Comparison of ENCODE assay signal across 13 mouse cellular contexts in genomic region chr4:154118782-154119181, GRCm38 (mm10). TPM values are rescaled to one million over a fixed set of nuclear protein-coding genes. Genes with fewer than 3 reads are reported as not detected.
DNase-seq lines count a peak whose midpoint lies in the region; ATAC-seq and TF ChIP-seq lines count a peak whose summit lies in the region.
"Had no signal": no experiment of that assay in that cellular context is flagged by ENCODE, and none has a peak within 500 bp of the region (broad histone marks: within the 10 kb centered on the region; RNA-seq: fewer than 3 reads in every experiment).

No protein-coding gene starts in this region.

- DNase-seq in retina, postnatal 1 day, result peak; percentile 28
- no peak for DNase-seq in retina, embryonic 14.5 days (ENCODE audit: low spot score)
- peak; percentile 71 to 75 for DNase-seq in cerebellum, postnatal 36 days
- DNase-seq in urinary bladder, adult 18-20 months (ENCODE audit: low spot score in 2 of 2), result no peak
- DNase-seq in thymus, adult 2 months, result no peak
- DNase-seq in thymus, adult 18-20 months, result no peak
- DNase-seq in gastrocnemius, postnatal 14 days, result no peak
- DNase-seq: kidney, postnatal 14 days had no signal

- intact Hi-C loops in gastrocnemius, postnatal 14 days (cut with DNase I; ENCODE audit: low total_unique reads), result no loop called here

- no peaks in the 10 kb centered on the region for H3K27me3 ChIP-seq in liver, embryonic 16.5 days (ENCODE audit: control insufficient read depth, insufficient read depth, low read depth, low read length)
- no peaks in the 10 kb centered on the region for H3K27me3 ChIP-seq in thymus, adult 2 months (ENCODE audit: control insufficient read depth, insufficient read depth, low read length)
- H3K27me3 ChIP-seq: embryonic facial prominence, embryonic 15.5 days; hindbrain, embryonic 15.5 days had no signal

- H3K4me1 ChIP-seq in liver, embryonic 16.5 days (ENCODE audit: control insufficient read depth, low read depth, low read length), result peaks cover 67% of the 10 kb centered on the region
- H3K4me1 ChIP-seq in thymus, adult 2 months (replicated peaks; ENCODE audit: control insufficient read depth, insufficient read depth, low read length), result no peaks in the 10 kb centered on the region
- H3K4me1 ChIP-seq: embryonic facial prominence, embryonic 15.5 days; hindbrain, embryonic 15.5 days; midbrain, embryonic 12.5 days had no signal

- H3K4me3 ChIP-seq in liver, embryonic 16.5 days (ENCODE audit: low read depth, low read length), result no peak overlapping the region
- H3K4me3 ChIP-seq in thymus, adult 2 months (ENCODE audit: control insufficient read depth, insufficient read depth, low read length), result no peak overlapping the region
- H3K4me3 ChIP-seq: embryonic facial prominence, embryonic 15.5 days; hindbrain, embryonic 15.5 days; midbrain, embryonic 12.5 days had no signal

- 29% methylated on average over 9 of the region's 9 CpGs for WGBS in liver, embryonic 16.5 days (ENCODE audit: insufficient replicate concordance)
- 69% methylated on average over 9 of the region's 9 CpGs for WGBS in thymus, adult 2 months

- H3K4me2 ChIP-seq in liver, embryonic 16.5 days (ENCODE audit: low read depth, low read length), result no peak overlapping the region
- H3K4me2 ChIP-seq: embryonic facial prominence, embryonic 15.5 days; heart, embryonic 11.5 days; hindbrain, embryonic 15.5 days; midbrain, embryonic 12.5 days had no signal

- H3K36me3 ChIP-seq in liver, embryonic 16.5 days (ENCODE audit: control insufficient read depth, insufficient read depth), result no peaks in the 10 kb centered on the region
- H3K36me3 ChIP-seq in thymus, adult 2 months (ENCODE audit: control insufficient read depth, insufficient read depth, low read length), result no peaks in the 10 kb centered on the region
- H3K36me3 ChIP-seq: embryonic facial prominence, embryonic 15.5 days; hindbrain, embryonic 15.5 days; midbrain, embryonic 12.5 days had no signal

- ATAC-seq in liver, embryonic 16.5 days (ENCODE audit: low read depth), result peak; percentile 63

- peak overlapping the region; percentile 40 for H3K27ac ChIP-seq in liver, embryonic 16.5 days (ENCODE audit: low read length)
- H3K27ac ChIP-seq in thymus, adult 2 months (ENCODE audit: control insufficient read depth, insufficient read depth, low read length), result no peak overlapping the region
- H3K27ac ChIP-seq: embryonic facial prominence, embryonic 15.5 days; hindbrain, embryonic 15.5 days; midbrain, embryonic 12.5 days had no signal

- no peak for TF ChIP-seq CTCF in thymus, adult 2 months (IDR thresholded peaks at IDR 0.05; ENCODE audit: borderline replicate concordance, control insufficient read depth, extremely low read depth, insufficient read depth, low read length, poor library complexity)

- H3K9ac ChIP-seq in liver, embryonic 16.5 days (ENCODE audit: low read depth, low read length), result 0 out of 2 replicates have a peak overlapping the region, but pooled peaks have one; percentile 1
- H3K9ac ChIP-seq: embryonic facial prominence, embryonic 15.5 days; hindbrain, embryonic 15.5 days; midbrain, embryonic 12.5 days had no signal

- H3K9me3 ChIP-seq in liver, embryonic 16.5 days (replicated peaks; ENCODE audit: control insufficient read depth, low read length), result no peaks in the 10 kb centered on the region
- H3K9me3 ChIP-seq: embryonic facial prominence, embryonic 15.5 days; hindbrain, embryonic 15.5 days; midbrain, embryonic 12.5 days had no signal

- no peak for TF ChIP-seq POLR2A in thymus, adult 2 months (IDR thresholded peaks at IDR 0.05; ENCODE audit: control insufficient read depth, extremely low read depth, insufficient read depth, low read length, poor library complexity)

RNA-seq across cellular contexts. Expression of gene Trp73, which starts 21.2 kb away (rescaled TPM):
- 0.05 TPM in 1 of 2 replicates, not detected in the other for polyA plus RNA-seq in liver, embryonic 16.5 days (2015; fragmentation: Nextera tagmentation; extraction: Ambion mirVana)
- 1.0 and 1.4 TPM in 2 replicates for polyA plus RNA-seq in thymus, adult 2 months (2012; rRNA removed)
- total RNA-seq in gastrocnemius, postnatal 14 days (2021), result under 1 TPM in 1 of 2 experiments, not detected in 1; 0.10 TPM
- polyA plus RNA-seq: heart, embryonic 11.5 days had no signal

RNA-seq across cellular contexts. Expression of gene Wrap73, which starts 23.4 kb away (rescaled TPM):
- polyA plus RNA-seq in liver, embryonic 16.5 days (2015; fragmentation: Nextera tagmentation; extraction: Ambion mirVana), result 22.5 and 24.7 TPM in 2 replicates
- 64.7 and 69.3 TPM in 2 replicates for polyA plus RNA-seq in thymus, adult 2 months (2012; rRNA removed)
- total RNA-seq in gastrocnemius, postnatal 14 days (2021), result 1 to 10 TPM; 7.7 to 8.8 TPM

RNA-seq across cellular contexts. Expression of gene Tprgl, which starts 41.7 kb away (rescaled TPM):
- polyA plus RNA-seq in liver, embryonic 16.5 days (2015; fragmentation: Nextera tagmentation; extraction: Ambion mirVana), result 128 and 131 TPM in 2 replicates
- 227 and 244 TPM in 2 replicates for polyA plus RNA-seq in thymus, adult 2 months (2012; rRNA removed)
- 10 to 100 TPM; 81.7 to 84.5 TPM for total RNA-seq in gastrocnemius, postnatal 14 days (2021)

RNA-seq across cellular contexts. Expression of gene Megf6, which starts 51.7 kb away (rescaled TPM):
- 1.7 and 1.9 TPM in 2 replicates for polyA plus RNA-seq in liver, embryonic 16.5 days (2015; fragmentation: Nextera tagmentation; extraction: Ambion mirVana)
- polyA plus RNA-seq in thymus, adult 2 months (2012; rRNA removed), result 11.0 and 19.0 TPM in 2 replicates
- total RNA-seq in gastrocnemius, postnatal 14 days (2021), result 1 to 10 TPM; 2.9 to 3.4 TPM

Comparison
In these comparisons a context has a peak if more than half of its experiments do, and no peak if none do; other contexts are left out.
1. DNase-seq: peak in retina, postnatal 1 day (single experiment) and cerebellum, postnatal 36 days (2 of 2); none in retina, embryonic 14.5 days (single experiment), urinary bladder, adult 18-20 months (0 of 2), thymus, adult 2 months (single experiment), thymus, adult 18-20 months (0 of 2) and gastrocnemius, postnatal 14 days (single experiment).